Mouse (Mus musculus) urinary bladder, postnatal 25 days (tissue): ENCODE measurements around the gene Ecm1.

Experiments used
- DNase-seq: peaks from one replicate; pipeline ENCODE4 v3.0.0; 2022; ENCODE audit warnings: low spot score

The Ecm1 gene

GRCm38 (mm10) chr3:95689171-95689915 lies 50.0 kb downstream of the Ecm1 start:
- DNase-seq, result peak; percentile 4

- DNase-seq, result peak; percentile 76
Measured at GRCm38 (mm10) chr3:95687524-95688421, 51.6 kb downstream of the Ecm1 start, which contains the start of gene Adamtsl4. TSS of gene Adamtsl4 (minus strand) at chr3:95687917.

GRCm38 (mm10) chr3:95687168-95687523 lies 52.2 kb downstream of the Ecm1 start:
- DNase-seq, result no peak

- DNase-seq, result no peak
Measured at GRCm38 (mm10) chr3:95686492-95687167, 52.7 kb downstream of the Ecm1 start.

- DNase-seq, result no peak
Measured at GRCm38 (mm10) chr3:95685701-95686100, 53.7 kb downstream of the Ecm1 start.

- no peak for DNase-seq
Measured at GRCm38 (mm10) chr3:95685301-95685700, 54.1 kb downstream of the Ecm1 start.

- no peak for DNase-seq
Measured at GRCm38 (mm10) chr3:95684846-95685245, 54.5 kb downstream of the Ecm1 start.
